Mouse (Mus musculus) gonadal fat pad, adult 2 months (tissue): ENCODE measurements around the gene Cadm1. TPM values are rescaled to one million over a fixed set of nuclear protein-coding genes. Genes with fewer than 3 reads are reported as not detected.

Experiments used
- DNase-seq: peaks from one replicate; pipeline ENCODE4 v3.0.0-alpha.2; 2012; ENCODE audit warnings: low read depth
- polyA plus RNA-seq: library from polyadenylated mRNA; depleted of rRNA; stranded (reverse); fragments of >200 nt; gene quantifications from 2 replicates; pipeline ENCODE4 v1.2.3, GENCODE M21; 2012

Cadm1 gene
- polyA plus RNA-seq, 1 experiment: 10.6 TPM

DNA sequence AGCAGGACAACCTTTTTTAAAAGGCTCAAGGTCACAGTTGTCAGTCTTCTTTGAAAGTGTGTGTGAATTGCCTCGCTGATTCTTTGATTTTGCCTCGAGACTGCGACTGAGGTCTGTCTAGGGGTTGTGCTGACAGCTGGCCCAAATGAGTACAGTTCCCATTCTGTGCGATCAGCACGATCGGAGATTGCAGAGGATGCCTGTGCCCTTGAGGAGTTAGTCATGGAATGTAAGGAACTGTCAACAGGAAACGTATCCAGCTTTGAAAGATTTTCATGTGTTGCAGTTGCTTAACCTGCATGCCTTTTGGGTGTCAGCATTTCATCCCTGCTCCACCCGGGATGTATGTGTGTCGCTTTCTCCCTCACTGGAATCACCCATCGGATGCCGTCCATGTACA lies 141.6 kb downstream of the Cadm1 start:
- DNase-seq: no peak

DNA sequence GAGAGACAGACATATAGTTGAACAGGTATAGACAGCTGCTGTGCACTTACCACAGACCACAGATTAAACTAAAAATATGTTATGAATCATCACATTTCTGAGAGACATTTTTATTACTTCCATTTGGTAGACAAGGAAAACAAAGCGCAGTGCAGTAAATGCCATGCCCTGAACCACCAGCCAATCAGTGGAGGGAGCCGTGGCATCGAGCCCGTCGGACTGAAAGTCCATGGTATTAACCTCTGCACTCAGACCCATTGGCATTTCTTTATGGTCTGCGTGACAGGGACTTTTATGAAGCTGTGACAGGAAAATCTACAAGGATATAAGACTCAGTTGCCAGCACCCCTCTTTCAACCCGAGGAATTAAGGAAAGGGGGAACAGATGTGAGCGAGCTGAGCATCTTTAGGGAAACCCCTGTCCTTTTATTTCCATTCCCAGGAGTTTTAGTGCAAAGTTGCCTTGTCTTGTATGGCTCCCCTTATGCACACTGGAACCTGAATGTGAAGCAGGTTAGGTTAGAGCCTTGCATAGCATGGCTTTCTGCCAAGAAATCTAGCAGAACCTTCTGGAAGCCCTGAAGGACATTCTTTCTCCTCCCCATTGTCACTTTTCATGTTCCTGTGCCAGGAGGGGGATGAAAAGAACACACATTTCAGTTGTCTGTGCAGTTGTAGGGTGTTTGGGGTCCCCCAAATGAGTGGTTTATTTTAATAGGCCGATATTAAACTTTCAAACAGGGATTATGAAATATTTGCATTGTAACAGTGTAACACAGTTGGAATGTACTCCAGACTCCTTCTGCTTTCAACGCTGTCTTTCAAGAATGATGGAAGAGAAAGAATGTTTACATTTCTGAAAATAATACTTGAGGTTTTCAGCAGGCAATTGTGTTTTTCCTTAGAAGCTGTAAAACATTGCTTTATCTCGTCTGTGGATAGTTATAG lies 145.1 kb downstream of the Cadm1 start:
- DNase-seq: no peak

DNA sequence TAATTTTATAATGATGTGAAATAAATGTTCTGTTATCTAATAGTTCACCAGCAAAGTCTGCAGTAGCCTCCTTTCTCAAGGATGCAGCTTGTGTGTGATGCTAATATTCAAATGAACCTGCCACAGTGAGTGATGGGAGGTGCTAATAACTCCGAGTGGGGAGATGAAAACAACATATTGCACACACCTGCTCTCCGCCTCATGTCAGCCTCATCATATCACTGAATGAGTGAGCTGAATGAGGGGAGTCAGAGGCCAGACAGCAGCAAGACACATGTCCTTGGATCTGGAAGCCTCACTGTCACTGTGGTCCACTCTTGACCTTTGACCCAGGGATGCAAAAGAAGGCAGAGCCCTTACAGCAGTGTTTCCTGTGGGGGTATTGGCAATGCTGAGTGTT lies 156.9 kb downstream of the Cadm1 start:
- DNase-seq: no peak

DNA sequence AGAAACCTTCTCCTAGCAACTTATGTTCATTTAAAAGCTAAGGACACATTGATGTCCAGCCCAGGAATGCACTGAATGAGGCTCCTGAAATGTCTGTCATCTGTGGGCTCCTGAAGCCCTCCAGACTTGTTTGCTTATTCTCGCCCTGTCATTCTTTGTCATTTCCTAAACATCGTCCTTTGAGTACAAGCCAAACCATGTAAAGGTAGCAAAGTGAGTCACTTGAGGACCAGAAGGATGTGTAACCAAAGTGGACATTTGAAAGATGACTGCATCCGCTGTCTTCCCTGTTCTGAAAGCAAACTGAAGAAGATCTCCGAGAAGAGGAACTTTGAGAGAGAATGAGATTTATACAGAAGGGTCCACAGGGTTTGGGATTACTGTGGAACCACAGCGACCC lies 157.6 kb downstream of the Cadm1 start:
- DNase-seq: no peak

DNA sequence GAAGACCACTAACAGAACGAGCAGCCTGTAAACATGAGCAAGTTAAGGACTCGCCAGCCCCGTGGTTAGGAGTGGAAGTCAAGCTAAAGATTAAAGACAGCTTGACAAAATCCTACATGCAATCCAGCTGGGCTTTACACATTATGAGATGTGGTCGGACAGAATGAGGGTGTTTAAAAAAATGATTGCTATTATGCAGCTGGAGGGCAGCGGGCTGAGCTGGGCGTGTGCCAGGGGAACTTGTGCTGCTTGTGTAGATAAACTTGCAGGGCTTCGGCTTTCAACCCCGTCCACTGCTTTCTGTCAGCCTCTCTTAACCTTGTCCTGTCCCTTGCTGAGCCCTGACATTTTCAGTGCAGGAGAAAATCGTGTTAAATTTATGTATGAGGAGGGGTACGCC lies 158.3 kb downstream of the Cadm1 start:
- no peak for DNase-seq

DNA sequence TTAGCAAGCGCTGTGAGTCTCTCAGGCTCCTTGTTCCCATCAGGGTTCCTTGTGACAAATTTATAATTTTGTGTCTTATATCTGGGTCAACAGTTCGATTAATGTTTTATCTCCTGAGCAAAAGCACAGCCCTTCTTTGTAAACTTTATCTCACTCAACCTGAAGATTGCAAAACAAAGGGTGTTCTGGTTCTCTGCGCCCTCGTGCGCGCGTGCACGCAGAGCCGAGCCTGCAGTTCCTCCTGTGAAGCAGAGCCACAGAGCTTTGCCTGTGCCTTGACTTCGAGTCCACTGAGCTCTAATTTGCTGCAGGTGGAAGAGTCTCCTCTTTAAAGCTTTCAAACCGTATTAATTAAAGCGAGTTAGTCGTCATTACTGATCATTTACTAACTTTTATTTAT lies 162.9 kb downstream of the Cadm1 start:
- no peak for DNase-seq

DNA sequence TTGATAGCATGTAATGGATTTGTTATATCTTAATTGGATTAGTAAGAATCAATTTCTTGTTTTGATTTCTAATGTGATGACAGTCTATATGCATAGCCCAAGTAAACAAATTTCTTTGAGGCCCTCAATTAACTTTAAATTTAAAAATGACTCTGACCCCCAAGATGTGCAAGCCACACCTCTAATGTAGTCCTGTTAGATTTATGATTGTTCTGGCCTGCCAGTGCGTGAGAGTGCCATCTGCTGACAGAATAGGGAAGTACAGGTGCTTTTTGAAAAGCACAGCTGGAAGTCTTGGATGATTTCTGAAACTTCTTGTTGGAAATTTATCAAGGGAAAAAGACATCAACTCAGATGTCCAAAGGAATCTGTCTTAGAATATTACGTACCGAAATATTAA lies 169.1 kb downstream of the Cadm1 start:
- DNase-seq: no peak

DNA sequence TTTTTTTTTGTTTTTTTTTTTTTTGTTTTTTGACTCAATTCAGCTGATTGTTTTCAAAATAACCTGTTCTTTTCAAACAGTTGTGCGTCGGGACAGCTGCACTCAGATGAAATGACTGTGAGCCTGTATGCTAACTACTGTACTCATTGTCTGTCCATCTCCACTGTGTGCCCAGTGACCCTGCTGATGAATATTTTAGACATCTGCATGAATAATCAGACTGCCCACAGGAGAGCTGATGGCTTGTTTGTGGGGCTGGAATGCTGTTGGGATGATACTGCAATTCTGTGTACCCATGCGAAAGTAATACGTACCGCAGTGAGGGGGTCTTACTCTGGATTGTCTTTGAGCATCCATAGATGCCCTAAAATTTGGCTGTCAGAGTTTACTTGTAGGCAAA lies 170.0 kb downstream of the Cadm1 start:
- no peak for DNase-seq

DNA sequence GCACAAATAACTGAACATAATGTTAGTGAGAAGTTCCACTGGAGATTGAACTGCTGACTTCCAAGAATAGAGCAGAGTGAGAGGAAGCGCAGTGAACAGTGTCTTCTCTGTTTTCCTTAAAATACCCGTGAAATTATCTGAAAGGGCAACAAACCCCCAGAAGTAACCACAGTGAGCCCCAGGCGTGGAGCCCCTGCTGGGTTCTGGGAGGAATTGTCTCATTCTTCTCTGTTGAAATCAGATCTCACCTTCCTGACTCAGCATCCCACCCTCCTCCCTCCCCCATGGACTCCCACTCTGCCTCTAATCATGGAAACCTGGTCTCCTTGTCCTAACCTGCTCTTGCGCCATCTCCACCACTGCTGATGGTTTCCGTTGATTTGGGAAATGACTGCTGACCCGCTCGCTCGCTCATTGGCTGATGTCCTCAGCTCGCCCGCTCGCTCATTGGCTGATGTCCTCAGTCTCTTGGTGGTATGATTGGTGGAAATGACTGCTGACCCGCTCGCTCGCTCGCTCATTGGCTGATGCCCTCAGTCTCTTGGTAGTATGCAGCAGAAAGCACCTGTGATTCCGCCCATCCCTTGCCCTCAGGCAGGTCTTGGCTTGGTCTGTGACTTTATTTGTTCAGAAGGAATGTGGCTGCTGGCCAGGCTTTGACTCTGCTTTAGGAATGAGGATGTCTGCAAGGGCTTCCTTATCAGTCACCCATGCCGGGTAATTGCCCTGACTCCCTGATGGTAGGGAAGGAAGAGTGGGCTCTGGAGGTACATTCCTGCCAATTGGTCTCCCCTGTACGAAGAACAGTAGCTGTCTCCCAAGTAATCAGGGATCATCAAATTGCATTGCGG lies 173.3 kb downstream of the Cadm1 start:
- no peak for DNase-seq

DNA sequence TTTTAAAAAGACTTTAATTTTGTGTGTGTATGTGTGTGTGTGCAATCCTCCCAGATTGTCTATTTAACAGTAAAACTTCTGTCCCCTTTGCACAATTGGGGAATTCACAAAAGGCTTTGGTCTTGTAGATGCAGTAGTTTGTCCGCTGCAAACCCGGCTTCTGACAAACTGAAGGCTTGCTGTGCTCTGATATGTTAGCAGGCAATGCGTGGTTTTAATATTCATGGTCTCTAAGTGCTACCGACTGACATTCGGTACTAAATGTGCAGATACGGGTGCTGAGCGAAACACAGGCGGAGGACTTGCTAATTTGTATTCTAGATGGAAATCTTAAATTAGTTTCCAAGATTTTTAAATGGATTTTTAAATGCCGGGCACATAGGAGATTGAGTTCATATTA lies 176.4 kb downstream of the Cadm1 start:
- no peak for DNase-seq

DNA sequence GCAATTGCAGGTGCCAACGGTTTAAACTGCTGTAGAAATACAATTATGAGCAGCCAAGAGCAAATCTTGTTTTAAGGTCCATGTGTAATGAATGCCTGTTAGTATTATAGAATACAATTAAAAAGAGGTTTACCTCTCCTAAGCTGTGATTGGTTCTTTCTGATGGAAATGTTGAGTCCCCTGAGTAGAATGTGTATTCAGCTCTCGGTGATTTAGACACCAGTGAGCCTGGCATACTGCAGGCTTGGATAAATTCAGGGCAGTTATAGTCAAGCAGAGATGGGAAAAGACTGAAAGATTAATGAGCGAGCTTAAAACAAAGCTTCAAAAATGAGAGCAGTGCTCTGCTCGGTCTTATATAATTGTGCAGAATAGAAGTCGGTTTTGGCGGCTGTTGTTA lies 177.4 kb downstream of the Cadm1 start:
- DNase-seq: no peak

DNA sequence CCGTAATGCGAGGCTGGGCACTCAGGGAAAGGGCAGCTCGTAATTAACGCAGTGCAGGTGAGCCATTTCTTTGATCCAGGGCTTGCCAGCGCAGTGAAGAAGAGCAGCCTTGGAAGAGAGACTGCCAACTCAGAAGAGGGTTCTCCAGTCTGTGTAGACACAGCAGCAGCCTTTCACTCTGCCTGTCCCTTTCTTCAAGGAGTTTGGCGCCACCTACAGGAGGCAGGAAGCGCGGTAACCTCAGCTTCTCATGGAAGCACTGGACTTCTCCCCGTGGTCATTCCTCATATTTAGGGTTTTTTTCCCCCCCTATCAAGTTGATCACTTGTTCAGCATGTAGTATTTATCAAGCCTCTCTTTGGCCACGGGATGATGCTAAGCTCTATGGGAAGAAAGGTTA lies 178.3 kb downstream of the Cadm1 start:
- DNase-seq: no peak

DNA sequence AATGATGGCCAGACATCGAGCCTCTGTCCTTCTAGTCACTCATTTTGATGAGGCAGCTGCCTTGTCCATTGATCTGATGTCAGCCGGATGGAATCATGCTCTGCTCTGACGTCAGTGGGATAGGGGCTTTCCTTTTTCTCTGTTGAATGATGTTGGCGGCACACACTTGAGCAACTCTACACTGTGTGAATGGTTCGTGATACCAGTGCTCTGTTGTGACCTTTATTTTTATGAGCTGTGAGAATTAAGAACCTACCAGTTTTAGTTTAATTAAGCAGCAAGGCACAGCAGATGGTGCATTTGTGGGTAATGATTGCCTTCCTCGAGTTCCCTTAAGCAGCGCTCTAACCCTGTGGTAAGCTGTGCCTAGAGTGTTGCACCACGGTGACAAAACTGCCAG lies 181.0 kb downstream of the Cadm1 start:
- DNase-seq: no peak

DNA sequence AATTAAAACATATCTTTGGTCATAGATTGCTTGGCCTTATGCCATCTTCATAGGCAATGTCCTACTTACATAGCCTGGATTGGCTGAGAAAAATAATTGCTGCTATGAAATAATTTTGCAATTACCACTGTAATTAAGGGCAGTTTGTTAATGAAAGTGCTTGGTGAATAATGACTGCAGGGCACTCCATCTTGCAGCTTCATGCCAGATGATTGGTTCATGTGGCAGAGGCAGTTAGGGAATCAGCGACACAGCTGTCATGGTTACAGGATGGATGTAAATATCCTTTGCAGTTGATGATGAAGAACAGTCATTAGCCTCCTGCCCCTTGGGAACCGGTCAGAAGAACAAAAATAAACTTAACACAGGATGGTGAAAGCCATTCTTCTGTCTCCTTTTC lies 184.6 kb downstream of the Cadm1 start:
- peak; percentile 45 for DNase-seq

DNA sequence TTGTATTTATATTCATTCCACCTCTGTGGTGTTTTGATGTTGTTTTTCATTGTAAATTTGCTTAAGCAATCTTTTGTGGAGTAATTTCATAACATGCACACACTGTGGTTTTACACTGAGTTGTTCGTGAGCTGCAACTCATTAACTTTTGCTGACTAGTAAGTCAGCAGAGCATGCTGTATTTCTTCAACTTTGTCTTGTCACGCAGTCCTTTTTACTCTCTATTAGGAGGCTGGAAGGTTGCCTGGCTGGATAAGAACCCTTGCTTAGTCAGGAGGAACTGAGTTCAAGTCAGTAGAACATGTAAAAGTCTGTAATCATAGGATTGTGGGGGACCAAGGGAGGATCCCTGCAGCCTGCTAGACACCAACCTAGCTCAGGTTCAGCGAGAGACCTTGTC lies 185.4 kb downstream of the Cadm1 start:
- no peak for DNase-seq

DNA sequence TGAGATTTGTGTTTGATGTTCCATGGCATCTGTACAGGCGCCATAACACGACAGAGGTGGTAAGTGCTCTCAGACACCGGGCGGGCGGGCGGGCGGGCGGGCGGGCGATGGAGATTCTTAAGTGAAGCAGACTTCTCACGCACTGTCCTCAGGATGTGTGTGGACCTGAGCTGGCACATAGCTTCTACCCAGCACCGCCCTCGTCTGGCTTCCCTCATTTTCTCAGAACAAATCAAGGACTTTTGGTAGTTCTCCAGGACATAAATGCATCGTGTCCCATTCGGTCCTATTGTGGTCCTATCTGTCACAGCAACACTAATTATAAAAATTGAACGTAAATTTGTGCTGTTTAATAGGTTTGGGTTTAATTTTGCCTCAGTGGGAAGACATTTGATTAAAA lies 186.9 kb downstream of the Cadm1 start:
- DNase-seq: no peak

DNA sequence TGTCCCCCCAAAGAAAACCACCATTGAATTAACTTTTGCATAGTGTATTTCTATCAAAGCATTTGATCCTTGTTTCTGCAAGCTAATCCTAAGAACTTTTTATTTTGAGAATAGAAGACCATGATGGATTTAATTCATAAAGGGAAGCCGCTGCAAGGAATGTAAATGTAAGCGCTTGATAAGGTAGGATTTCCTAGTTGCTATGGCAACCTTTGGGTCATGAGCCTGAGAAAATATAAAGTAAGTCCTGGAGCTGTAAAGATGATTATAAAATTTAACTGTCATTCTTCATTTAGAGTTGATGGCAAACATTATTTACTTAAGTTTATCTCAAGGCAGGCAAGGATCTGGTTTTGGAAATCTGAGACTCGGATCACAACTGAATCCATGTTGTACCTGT lies 197.6 kb downstream of the Cadm1 start:
- no peak for DNase-seq

DNA sequence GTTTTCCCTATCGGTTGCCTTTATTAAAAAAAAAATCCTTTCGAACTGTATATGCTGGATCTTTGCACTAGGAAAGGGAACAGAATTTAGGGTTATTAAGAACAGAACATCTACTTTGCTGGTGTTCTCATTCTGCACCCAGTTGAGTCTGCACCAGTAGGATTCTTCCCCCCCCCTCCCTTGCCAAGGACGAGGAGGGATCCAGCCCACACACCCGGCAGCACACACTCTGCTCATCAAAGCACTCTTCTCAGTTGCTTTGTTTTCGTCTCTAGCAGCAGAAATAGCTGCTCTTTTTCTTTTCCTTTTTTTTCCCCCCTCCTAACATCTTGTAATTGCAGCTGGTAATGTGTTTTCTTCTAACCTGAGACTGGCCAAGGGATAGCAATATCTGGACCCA lies 198.9 kb downstream of the Cadm1 start:
- no peak for DNase-seq

DNA sequence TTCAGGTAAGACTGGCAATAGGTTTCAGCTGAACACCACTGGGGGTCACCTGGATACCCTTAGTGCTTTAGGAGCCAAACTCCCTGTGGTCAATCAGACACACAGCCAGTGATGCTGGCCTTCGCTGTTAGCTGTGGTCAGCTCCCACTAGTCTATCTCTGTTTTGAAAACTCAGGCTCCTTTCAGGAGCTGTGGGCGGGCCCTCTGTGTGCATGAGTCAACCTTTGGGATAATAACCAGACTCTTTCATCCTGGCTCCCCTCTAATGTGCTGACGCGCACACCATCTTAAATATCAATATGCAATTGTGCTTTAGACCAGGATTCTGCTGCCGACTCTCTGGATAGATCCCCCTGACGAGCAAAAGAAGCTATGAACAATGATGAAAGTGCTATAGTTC lies 200.3 kb downstream of the Cadm1 start:
- no peak for DNase-seq

DNA sequence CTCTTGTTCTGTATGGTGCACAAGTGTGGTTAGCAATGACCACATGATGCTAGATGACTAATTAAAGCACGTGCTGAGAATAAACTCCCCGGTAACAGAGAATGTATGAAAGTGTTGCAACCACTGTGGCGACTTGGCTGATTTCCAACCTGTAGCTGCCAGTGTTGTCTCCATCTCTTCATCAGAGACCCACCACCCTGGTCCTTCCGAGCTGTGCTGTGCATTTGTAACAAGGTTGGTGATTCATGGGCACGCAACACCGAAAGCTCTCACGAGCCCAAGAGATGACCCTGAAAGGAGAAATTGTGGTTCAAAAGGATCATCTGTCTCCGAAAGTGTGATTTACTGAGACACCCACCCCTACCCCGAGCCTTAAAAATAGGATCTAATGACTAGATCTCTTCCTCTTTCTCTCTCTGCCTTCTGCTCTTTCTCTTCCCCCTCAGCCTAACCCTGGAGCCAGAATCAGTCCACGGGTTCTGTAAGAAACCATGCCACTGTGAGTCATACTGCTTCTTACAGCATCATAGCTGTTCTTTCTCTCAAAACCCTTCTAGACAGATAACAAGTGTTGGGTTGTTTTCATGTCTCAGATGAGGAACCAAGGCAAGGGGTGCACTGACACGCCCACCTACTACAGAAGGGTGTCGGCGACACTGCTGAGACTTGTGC lies 203.9 kb downstream of the Cadm1 start:
- DNase-seq: no peak

DNA sequence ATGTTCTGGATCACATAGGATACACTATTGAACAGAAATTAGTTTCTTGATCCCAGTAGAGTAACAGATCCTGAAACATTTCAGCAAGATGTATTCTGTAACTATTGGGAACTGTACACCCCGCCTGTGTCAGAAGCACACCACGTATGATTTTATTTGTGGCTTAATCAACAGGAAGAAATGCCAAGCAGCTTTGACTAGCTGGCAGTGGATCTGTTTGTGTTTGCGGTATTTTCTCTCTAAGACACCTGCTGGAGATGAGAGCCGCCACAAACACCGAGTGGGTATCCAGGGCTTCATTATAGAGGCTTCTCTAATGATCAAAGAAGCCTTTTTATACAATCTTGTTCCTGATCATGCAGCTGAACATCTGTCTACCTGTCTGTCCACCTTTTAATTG lies 204.9 kb downstream of the Cadm1 start:
- DNase-seq: no peak

DNA sequence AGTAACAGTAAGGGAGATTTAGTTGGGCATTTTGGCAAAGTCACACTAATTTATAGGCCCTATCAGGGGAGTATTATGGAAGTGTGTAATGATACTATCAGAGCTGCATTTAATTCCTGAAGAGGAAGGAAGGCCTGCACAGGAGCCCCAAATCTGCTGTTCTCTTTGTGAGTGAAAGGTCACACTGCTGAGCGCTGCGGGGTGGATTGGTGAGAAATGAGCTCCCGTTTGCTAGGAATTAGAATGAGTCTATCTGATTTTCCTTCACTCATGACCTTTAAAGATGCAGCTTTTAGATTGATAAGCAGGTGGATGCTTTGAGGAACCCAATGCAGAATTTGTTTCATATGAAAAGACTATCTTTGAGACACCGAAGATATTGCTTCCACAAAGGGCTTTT lies 208.8 kb downstream of the Cadm1 start:
- no peak for DNase-seq

DNA sequence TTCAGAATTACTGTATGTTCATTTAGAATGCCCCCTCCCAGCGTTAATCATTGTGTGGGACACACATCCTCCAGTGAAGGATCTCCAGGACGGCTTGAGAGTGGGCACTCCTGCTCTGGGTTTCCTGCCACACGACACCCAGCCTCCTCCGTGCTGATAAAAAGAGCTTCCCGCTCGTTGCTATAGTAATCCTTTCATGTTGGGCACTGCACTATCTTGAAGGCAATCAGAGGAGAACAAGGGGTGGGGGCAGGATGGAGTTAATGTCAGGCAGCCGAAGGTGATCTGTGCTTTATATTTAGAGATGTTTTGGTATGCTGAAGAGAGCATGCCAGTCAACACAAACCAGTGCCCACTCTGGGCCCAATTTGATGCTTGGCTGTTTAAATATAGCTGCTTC lies 209.3 kb downstream of the Cadm1 start:
- no peak for DNase-seq
